ENCODE assay signal across 10 mouse cellular contexts in the genomic region with DNA sequence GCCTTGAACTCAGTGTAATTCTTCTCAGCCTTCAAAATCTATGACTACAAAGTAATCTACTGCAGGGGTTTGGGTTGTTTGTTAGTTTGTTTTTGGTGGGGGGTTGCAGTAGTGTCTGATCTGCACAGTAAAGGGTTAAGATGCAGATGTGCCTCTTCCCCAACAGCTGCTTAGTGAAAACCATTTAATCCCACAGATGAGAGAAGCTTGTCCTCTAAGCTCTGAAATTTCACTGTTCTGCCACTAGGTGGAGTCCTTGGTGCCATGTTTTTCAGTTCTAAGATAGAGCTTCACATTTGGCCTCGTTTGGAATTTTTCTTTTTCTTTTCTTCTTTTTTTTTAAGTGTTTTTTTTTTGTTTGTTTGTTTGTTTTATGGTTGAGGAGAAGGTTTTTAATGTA. TPM values are rescaled to one million over a fixed set of nuclear protein-coding genes. Genes with fewer than 3 reads are reported as not detected.
DNase-seq lines count a peak whose midpoint lies in the region; ATAC-seq and TF ChIP-seq lines count a peak whose summit lies in the region.
"Had no signal": no experiment of that assay in that cellular context is flagged by ENCODE, and none has a peak within 500 bp of the region (broad histone marks: within the 10 kb centered on the region; RNA-seq: fewer than 3 reads in every experiment).

No protein-coding gene starts in this region.

- H3K27me3 ChIP-seq in kidney, embryonic 16.5 days (ENCODE audit: insufficient read depth, low read length) = no peaks in the 10 kb centered on the region
- H3K27me3 ChIP-seq: heart, embryonic 13.5 days; megakaryocyte, embryonic 14.5 days had no signal

- H3K27ac ChIP-seq in kidney, embryonic 16.5 days (ENCODE audit: low read length) = no peak overlapping the region
- no peak overlapping the region for H3K27ac ChIP-seq in ES-E14 (ENCODE audit: insufficient read depth, low read depth, low read length, poor library complexity, severe bottlenecking)
- H3K27ac ChIP-seq in embryonic fibroblast, embryonic 13.5 days (ENCODE audit: insufficient read depth, low read length) = no peak overlapping the region
- H3K27ac ChIP-seq: heart, embryonic 13.5 days had no signal

- no peak for ATAC-seq in kidney, embryonic 16.5 days (ENCODE audit: low FRiP score, low TSS enrichment)
- peak; percentile 53 for ATAC-seq in megakaryocyte-erythroid progenitor cell, adult 5-6 weeks (replicated peaks; ENCODE audit: low FRiP score, low TSS enrichment, poor library complexity, severe bottlenecking)

- 7% methylated on average over 1 of the region's 1 CpGs for WGBS in kidney, embryonic 16.5 days

- H3K9ac ChIP-seq in kidney, embryonic 16.5 days (replicated peaks; ENCODE audit: low read length) = no peak overlapping the region
- no peak overlapping the region for H3K9ac ChIP-seq in ES-E14 (ENCODE audit: insufficient read depth, low read depth, low read length, poor library complexity, severe bottlenecking)
- H3K9ac ChIP-seq: heart, embryonic 13.5 days had no signal

- in situ Hi-C loops in ES-E14 (cut with MboI; ENCODE audit: low sequenced_read_pairs in 2 of 2, unreplicated experiment in 2 of 2) = no loop called here

- no peak overlapping the region for H3K4me2 ChIP-seq in kidney, embryonic 16.5 days (replicated peaks; ENCODE audit: low read depth, low read length)
- H3K4me2 ChIP-seq: heart, embryonic 13.5 days had no signal

- TF ChIP-seq POLR2A in embryonic fibroblast, embryonic 13.5 days (IDR thresholded peaks at IDR 0.05; ENCODE audit: low read depth, low read length) = no peak

- H3K4me3 ChIP-seq in kidney, embryonic 16.5 days (ENCODE audit: low read length) = no peak overlapping the region
- no peak overlapping the region for H3K4me3 ChIP-seq in ES-E14 (ENCODE audit: insufficient read depth in 1 of 2, low read depth in 1 of 2, low read length in 2 of 2, poor library complexity in 1 of 2, severe bottlenecking in 1 of 2)
- no peak overlapping the region for H3K4me3 ChIP-seq in embryonic fibroblast, embryonic 13.5 days (ENCODE audit: insufficient read depth, low read length)
- H3K4me3 ChIP-seq: heart, embryonic 13.5 days had no signal

- DNase-seq in adrenal gland, postnatal 10 days = peak; percentile 24
- DNase-seq in adrenal gland, adult 18-20 months (ENCODE audit: low spot score in 2 of 2) = no peak
- peak; percentile 34 for DNase-seq in kidney, postnatal 10 days
- DNase-seq in ES-E14 (ENCODE audit: low read depth, low spot score) = peak; percentile 48
- DNase-seq in frontal cortex, postnatal 10 days (ENCODE audit: low spot score in 2 of 2) = no peak

- 0 out of 2 replicates have a peak, but pooled peaks have one; percentile 17 for TF ChIP-seq CTCF in embryonic fibroblast, embryonic 13.5 days (IDR thresholded peaks at IDR 0.05; ENCODE audit: borderline replicate concordance, insufficient read depth, low read length)

- H3K36me3 ChIP-seq in kidney, embryonic 16.5 days (ENCODE audit: insufficient read depth, low read length) = peaks cover 73% of the 10 kb centered on the region
- peaks cover 64% of the 10 kb centered on the region for H3K36me3 ChIP-seq in ES-E14 (ENCODE audit: control insufficient read depth, insufficient read depth, low read length, poor library complexity, severe bottlenecking)

- no peaks in the 10 kb centered on the region for H3K9me3 ChIP-seq in kidney, embryonic 16.5 days (ENCODE audit: low read length)
- H3K9me3 ChIP-seq in ES-E14 (ENCODE audit: control insufficient read depth, insufficient read depth, low read depth, low read length) = no peaks in the 10 kb centered on the region
- H3K9me3 ChIP-seq: heart, embryonic 13.5 days; megakaryocyte, embryonic 14.5 days had no signal

- no peaks in the 10 kb centered on the region for H3K4me1 ChIP-seq in kidney, embryonic 16.5 days (ENCODE audit: insufficient read depth, low read length)
- H3K4me1 ChIP-seq in ES-E14 (ENCODE audit: control insufficient read depth in 2 of 2, insufficient read depth in 2 of 2, low read length in 2 of 2, poor library complexity in 1 of 2) = peaks cover 3 to 9% of the 10 kb centered on the region in 2 experiments; a peak in 3 of 4 replicates
- H3K4me1 ChIP-seq in embryonic fibroblast, embryonic 13.5 days (ENCODE audit: control insufficient read depth, insufficient read depth, low read length) = no peaks in the 10 kb centered on the region
- H3K4me1 ChIP-seq: heart, embryonic 13.5 days had no signal

TF ChIP-seq in ES-E14, 5 proteins besides CTCF, POLR2A, EP300 and RAD21:
- TF ChIP-seq HCFC1 (IDR thresholded peaks at IDR 0.05; ENCODE audit: borderline replicate concordance, insufficient read depth, low read length) = no peak
- TF ChIP-seq ZNF384 (IDR thresholded peaks at IDR 0.05; ENCODE audit: low read depth, low read length) = no peak
- TF ChIP-seq MAFK (IDR thresholded peaks at IDR 0.05; ENCODE audit: insufficient read depth, low read depth, low read length) = no peak
- TF ChIP-seq CHD2 (IDR thresholded peaks at IDR 0.05; ENCODE audit: low read depth, low read length) = no peak
- no peak for TF ChIP-seq ZC3H11A (IDR thresholded peaks at IDR 0.05; ENCODE audit: borderline replicate concordance, low read depth, low read length)

RNA-seq across cellular contexts. Expression of gene Sde2, which starts 12.7 kb away (rescaled TPM):
- total RNA-seq in adrenal gland, postnatal 10 days (2021) = 10 to 100 TPM; 21.7 to 22.6 TPM
- total RNA-seq in adrenal gland, adult 18-20 months (2021) = 10 to 100 TPM; 21.5 to 22.9 TPM
- 41.4 and 42.8 TPM in 2 replicates for polyA plus RNA-seq in kidney, embryonic 16.5 days (2015; fragmentation: Nextera tagmentation; extraction: Ambion mirVana)
- 39.6 and 41.2 TPM in 2 replicates for total RNA-seq in ES-E14 (2012; rRNA removed)
- polyA plus RNA-seq in embryonic fibroblast, embryonic 13.5 days (2011; ENCODE audit: insufficient read length, low read depth, missing spikeins) = 25.9 and 28.0 TPM in 2 replicates
- 22.0 and 23.2 TPM in 2 replicates for total RNA-seq in megakaryocyte-erythroid progenitor cell, adult 5-6 weeks (2014; fragmentation: Nextera tagmentation)
- 37.6 and 45.7 TPM in 2 replicates for total RNA-seq in megakaryocyte-erythroid progenitor cell, adult 5-6 weeks (2017)

RNA-seq across cellular contexts. Expression of gene Lefty2, which starts 29.3 kb away (rescaled TPM):
- total RNA-seq in adrenal gland, postnatal 10 days (2021) = under 1 TPM; 0.48 to 1.00 TPM
- under 1 TPM; 0.32 to 0.73 TPM for total RNA-seq in adrenal gland, adult 18-20 months (2021)
- polyA plus RNA-seq in kidney, embryonic 16.5 days (2015; fragmentation: Nextera tagmentation; extraction: Ambion mirVana) = 0.12 TPM in 1 of 2 replicates, not detected in the other
- 68.3 and 219 TPM in 2 replicates for total RNA-seq in ES-E14 (2012; rRNA removed)
- not detected in 2 replicates for polyA plus RNA-seq in embryonic fibroblast, embryonic 13.5 days (2011; ENCODE audit: insufficient read length, low read depth, missing spikeins)
- not detected in 2 replicates for total RNA-seq in megakaryocyte-erythroid progenitor cell, adult 5-6 weeks (2014; fragmentation: Nextera tagmentation)
- total RNA-seq in megakaryocyte-erythroid progenitor cell, adult 5-6 weeks (2017) = not detected in 2 replicates

RNA-seq across cellular contexts. Expression of gene Pycr2, which starts 40.5 kb away (rescaled TPM):
- total RNA-seq in adrenal gland, postnatal 10 days (2021) = 10 to 100 TPM; 32.6 to 34.7 TPM
- total RNA-seq in adrenal gland, adult 18-20 months (2021) = 10 to 100 TPM; 30.3 to 34.3 TPM
- polyA plus RNA-seq in kidney, embryonic 16.5 days (2015; fragmentation: Nextera tagmentation; extraction: Ambion mirVana) = 111 TPM in 2 replicates
- 122 and 151 TPM in 2 replicates for total RNA-seq in ES-E14 (2012; rRNA removed)
- 21.2 and 26.0 TPM in 2 replicates for polyA plus RNA-seq in embryonic fibroblast, embryonic 13.5 days (2011; ENCODE audit: insufficient read length, low read depth, missing spikeins)
- total RNA-seq in megakaryocyte-erythroid progenitor cell, adult 5-6 weeks (2014; fragmentation: Nextera tagmentation) = 57.0 and 70.4 TPM in 2 replicates
- 21.1 and 34.2 TPM in 2 replicates for total RNA-seq in megakaryocyte-erythroid progenitor cell, adult 5-6 weeks (2017)

RNA-seq across cellular contexts. Expression of gene H3f3a, which starts 49.9 kb away (rescaled TPM):
- total RNA-seq in adrenal gland, postnatal 10 days (2021) = 100 to 1,000 TPM; 809 to 834 TPM
- 100 to 1,000 TPM; 557 to 688 TPM for total RNA-seq in adrenal gland, adult 18-20 months (2021)
- polyA plus RNA-seq in kidney, embryonic 16.5 days (2015; fragmentation: Nextera tagmentation; extraction: Ambion mirVana) = 2,516 and 2,589 TPM in 2 replicates
- total RNA-seq in ES-E14 (2012; rRNA removed) = 503 and 657 TPM in 2 replicates
- polyA plus RNA-seq in embryonic fibroblast, embryonic 13.5 days (2011; ENCODE audit: insufficient read length, low read depth, missing spikeins) = 542 and 820 TPM in 2 replicates
- total RNA-seq in megakaryocyte-erythroid progenitor cell, adult 5-6 weeks (2014; fragmentation: Nextera tagmentation) = 737 and 1,041 TPM in 2 replicates
- total RNA-seq in megakaryocyte-erythroid progenitor cell, adult 5-6 weeks (2017) = 1,518 and 1,745 TPM in 2 replicates

Comparison
In these comparisons a context has a peak if more than half of its experiments do, and no peak if none do; other contexts are left out.
1. DNase-seq: peak in adrenal gland, postnatal 10 days (single experiment), kidney, postnatal 10 days (single experiment) and ES-E14 (single experiment); none in adrenal gland, adult 18-20 months (0 of 2) and frontal cortex, postnatal 10 days (0 of 2).
2. RNA of gene Lefty2, which starts 29.3 kb away (total RNA-seq): 68.3 to 219 TPM in ES-E14; 0.48 to 1.00 TPM in adrenal gland, postnatal 10 days, 0.32 to 0.73 TPM in adrenal gland, adult 18-20 months and not detected in megakaryocyte-erythroid progenitor cell, adult 5-6 weeks; every median in the first group is over 10 times any median in the second.